Mouse (Mus musculus) CD4-positive, CD25-positive, alpha-beta regulatory T cell, adult 2 months (primary cell): ENCODE measurements at regions not wholly inside any gene's neighbourhood (a gene's known extent, or its start where the extent isn't known, plus 50 kb on each side); places are given as distances from the start of the nearest gene placed in this dataset.

Experiments used
- DNase-seq: peaks from one replicate; pipeline ENCODE4 v3.0.0-alpha.2; 2012; ENCODE audit warnings: low read depth, low spot score

- DNase-seq: no peak
These were observed 99.7 kb upstream of the Arid5b start for GRCm38 (mm10) chr10:68378212-68378611.

- DNase-seq: no peak
These were observed 98.9 kb upstream of the Arid5b start for GRCm38 (mm10) chr10:68377479-68377878.

DNA sequence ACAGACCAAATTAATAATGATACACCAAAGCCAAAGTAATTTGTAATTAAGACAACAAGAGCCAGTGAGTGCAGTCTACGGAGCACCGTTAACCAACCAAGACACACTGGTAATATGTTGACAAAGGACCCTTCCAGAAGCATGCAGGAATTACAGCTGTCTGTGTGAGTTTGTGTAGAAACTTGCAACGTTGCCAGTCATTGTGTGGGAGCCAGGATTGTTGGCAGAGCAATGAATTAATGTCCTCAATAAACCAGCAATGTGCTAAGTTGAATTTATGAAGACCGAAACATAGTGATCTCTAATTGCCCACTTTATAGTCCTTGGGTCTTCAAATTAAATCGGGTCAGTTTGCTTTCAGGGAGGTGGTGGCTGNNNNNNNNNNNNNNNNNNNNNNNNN, 95.3 kb upstream of the Arid5b start:
- DNase-seq: no peak

DNA sequence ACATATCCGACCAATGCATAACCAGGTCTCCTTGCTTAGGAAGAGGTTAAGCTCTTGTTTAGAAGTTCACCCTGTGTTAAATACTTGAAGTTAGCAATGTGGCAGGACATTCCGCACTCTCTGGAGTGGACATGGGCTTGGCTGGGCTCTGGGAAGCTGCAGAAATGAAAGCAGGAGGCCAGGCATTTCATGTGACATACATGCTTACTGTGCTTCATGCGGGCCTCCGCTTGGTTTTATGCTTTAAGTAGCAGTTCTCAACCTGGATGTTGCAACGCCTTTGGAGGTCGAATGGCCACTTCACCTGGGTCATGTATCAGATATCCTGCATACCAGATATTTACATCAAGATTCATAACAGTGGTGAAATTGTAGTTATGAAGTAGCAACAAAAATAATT, 93.2 kb upstream of the Arid5b start:
- DNase-seq: no peak

GRCm38 (mm10) chr10:68370986-68371385, 92.4 kb upstream of the Arid5b start:
- no peak for DNase-seq

- DNase-seq: no peak
These were observed 88.3 kb upstream of the Arid5b start for GRCm38 (mm10) chr10:68366796-68367195.

- DNase-seq: no peak
These were observed 82.4 kb upstream of the Arid5b start for GRCm38 (mm10) chr10:68360765-68361483.

DNA sequence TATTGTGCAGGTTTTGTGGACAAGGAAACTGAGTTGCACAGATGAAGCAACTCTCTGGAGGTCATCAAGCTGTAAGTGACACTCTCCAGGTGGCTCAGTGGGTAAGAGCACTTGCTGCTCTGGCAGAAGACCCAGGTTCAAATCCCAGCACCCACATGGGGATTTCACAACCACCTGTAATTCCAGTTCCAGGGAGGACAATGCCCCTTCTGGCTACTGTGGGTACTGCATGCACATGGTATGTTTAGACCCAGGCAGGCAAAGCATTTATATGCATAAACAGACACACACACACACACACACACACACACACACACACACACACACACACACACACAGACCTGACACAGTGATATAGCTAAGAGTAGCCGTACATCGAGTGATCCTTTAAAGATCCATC, 80.6 kb upstream of the Arid5b start:
- DNase-seq: peak; percentile 45

DNA sequence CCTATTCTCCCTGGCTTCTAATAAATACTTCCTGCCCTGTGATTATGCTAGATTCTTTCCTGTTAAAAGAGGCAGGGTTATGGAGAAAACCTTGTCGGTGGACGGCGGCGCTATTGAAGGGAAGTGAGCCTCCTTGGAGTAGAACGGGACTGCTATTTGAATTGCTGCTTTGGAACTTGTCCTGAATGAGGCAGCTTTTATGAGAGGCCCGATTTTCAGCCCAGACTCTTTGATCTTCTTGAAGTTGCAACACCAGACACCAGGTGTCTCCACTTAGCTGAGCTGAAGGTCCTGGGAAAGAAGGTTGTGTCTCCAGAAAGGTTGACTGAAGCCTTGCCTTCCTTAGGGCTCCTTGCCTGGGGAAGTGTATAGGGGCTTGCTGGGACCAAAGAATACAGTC, 78.4 kb upstream of the Arid5b start:
- DNase-seq: peak; percentile 73

- no peak for DNase-seq
These were observed 78.0 kb upstream of the Arid5b start for GRCm38 (mm10) chr10:68356521-68356920.

- DNase-seq: peak; percentile 57
These were observed 77.5 kb upstream of the Arid5b start for GRCm38 (mm10) chr10:68356093-68356485.

DNA sequence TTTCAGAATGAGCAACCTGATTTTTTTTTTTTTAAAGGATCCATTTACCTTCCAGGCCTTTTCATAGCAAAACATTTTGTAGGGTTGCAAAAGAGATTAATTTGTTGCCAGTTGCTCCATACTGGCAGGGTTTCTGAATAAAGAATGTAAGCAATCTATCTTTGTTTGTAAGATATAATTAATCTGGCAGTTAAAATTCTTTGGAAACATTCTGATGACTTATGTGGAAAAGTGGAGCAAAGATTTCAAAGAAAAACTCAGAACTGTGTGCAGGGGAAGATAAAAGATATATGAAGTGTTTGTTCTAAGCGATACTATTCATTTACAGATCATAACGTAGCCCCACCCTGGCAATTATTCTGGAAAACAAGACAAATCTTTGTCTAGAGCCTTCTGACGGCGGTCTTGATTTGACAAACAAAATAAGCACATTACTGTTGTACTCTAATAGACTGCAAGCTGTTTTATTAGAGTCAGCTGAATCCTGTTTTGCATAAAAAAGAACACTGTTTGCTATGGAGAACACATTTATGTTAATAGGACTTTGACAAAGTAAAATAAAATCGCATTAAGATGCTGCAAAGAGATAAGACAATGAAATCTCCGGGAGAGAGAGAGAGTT, 77.0 kb upstream of the Arid5b start:
- no peak for DNase-seq

DNA sequence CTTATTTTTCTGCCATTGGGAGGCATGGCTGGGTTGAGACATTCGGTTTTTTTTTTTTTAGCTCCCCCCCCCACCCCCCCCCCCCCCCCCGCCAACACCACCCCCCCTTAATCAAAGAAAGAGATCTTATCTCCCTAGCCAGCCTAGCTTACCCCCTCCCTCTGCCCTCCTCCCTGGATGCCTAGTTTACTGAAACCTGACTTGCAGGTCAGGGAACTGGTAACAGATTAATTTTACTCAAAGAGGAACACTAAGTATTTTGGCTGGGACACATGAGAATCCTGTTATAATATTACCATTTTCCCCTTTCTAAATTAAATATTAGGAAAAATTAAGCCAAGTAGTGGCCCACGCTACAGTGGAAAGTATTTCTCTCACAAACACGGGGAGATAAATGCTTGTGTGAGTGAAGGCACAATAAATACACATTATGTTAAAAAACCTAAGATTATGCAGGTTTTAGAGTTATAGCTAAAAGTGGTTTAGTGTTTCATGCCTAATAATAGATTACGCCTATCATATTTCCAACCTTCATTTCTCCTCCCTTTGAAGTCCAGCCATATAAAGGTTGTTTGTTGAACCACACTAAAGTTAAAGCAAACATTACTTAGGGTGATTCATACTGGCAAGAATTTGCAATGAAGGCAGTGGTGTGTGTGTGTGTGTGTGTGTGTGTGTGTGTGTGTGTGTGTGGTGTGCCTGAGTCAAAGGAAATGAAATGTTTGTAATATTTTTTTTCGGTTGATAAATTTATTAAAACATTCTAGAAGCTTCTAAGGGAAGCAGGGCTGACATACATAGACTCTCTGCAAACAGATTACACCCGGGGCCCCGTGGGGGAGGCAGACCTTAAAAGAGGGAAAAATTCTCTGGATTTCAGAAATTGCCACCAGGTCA, 76.0 kb upstream of the Arid5b start:
- DNase-seq: peak; percentile 50

- DNase-seq: no peak
These were observed 75.2 kb upstream of the Arid5b start for GRCm38 (mm10) chr10:68353692-68354232.

DNA sequence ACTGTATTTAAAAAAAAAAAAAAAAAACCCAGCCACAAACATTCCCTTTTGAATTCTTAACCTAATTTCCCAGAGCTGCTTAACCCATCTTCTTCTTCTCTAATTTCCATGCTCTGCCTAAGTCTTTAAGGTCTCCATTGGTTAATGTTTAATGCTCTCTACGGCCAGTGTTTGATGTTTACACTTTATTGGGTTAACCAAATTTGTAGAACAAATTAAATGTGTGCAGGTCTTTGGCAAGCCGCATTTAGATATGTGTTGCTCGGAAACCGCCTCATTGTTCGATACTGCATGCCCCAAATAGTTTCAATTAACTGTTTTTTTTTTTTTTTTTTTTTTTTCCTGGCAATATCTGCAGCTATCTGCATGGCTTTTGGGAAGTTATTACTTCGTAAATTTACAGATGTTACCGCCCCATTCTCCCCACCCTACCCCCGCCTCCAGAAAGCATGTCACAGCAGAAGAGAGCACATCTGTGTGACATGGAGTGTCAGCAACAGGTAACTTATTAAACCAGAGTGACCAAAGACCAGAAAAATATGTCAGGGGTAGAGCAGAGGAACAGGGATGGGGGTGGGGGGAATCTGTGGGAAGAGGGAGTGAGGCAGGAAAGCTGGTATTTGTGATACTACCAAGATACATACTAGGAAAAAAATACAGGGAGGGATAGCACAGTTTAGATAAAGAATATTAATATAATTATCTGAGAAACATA, 73.5 kb upstream of the Arid5b start:
- DNase-seq: no peak

DNA sequence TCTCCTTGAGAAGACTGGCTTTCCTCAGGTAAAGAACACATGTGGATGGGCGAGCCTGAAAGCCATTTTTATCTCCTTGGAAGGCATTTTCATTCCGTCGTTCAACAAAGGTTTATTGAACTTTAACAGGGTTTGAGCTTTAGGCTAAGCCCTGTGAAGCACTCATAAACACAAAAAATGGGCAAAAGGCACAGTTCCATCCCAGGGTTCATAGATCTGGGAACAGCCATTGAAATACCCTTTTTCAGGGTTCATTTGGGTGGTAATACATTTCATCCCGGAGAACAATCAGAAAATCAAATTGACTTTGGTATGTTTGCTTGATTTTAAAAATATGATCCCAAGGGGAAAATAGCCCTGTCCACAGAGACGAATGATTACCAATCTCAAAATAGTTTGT, 72.9 kb upstream of the Arid5b start:
- no peak for DNase-seq

- DNase-seq: no peak
These were observed 72.3 kb upstream of the Arid5b start for GRCm38 (mm10) chr10:68350798-68351197.

GRCm38 (mm10) chr10:68347806-68348205, 69.3 kb upstream of the Arid5b start:
- DNase-seq: no peak

DNA sequence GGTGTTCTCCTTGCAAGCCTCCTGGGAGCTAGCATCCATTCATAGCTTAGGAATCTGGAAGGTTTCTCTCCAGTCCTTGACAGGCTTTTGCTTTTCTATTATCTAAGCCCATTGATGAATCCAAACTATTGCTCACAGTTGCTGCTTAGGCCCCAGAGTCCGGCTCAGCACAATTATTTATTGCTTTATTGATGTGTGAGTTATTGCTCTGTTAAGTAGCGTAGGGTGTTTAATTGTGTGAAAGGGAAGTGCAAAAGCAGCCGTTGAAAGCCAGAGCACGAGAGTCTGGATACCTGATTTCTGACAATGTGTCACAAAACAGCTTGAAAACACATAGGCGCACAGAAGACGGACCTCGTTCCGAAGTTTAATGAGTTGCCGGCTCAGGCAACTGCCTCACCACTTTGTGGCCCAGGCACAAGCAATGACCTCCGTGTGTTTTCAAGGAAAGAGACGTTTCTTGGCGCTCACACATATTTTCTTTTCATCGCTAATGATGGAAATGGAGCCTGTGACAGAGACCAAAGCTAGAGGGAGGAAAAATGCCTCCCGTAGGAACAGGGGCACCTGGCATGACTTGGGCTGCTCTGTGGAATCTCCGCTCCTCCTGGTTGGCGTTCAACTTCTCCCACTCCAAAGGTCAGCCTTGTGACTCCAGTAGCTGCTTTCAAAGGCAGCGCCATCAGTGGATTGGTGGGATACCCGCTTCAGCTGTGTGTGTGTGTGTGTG, 66.6 kb upstream of the Arid5b start:
- DNase-seq: no peak

- no peak for DNase-seq
These were observed 65.7 kb upstream of the Arid5b start for GRCm38 (mm10) chr10:68344211-68344610.

- no peak for DNase-seq
These were observed 55.5 kb upstream of the Arid5b start for GRCm38 (mm10) chr10:68334054-68334453.
